Mouse (Mus musculus) lung, postnatal 0 days (tissue): Measurements from ENCODE around the gene Fbln1. TPM values are rescaled to one million over a fixed set of nuclear protein-coding genes. Genes with fewer than 3 reads are reported as not detected.
A peak's percentile ranks its signal among the peaks of the same experiment; 100 is the strongest.

ENCODE experiments used
- ATAC-seq: fragments of 200-750 bp; cut with Nextera tagmentation; 2 replicates; pipeline ENCODE4 v1.8.0; 2017; ENCODE audit warnings: moderate library complexity
- DNase-seq: peaks from one replicate; pipeline ENCODE4 v3.0.0-alpha.2; 2016; ENCODE audit warnings: low spot score
- H3K27ac ChIP-seq: fragments of 300-500 bp; sonication (generic); 2 replicates; pipeline ENCODE4 v1.5.1; 2014; ENCODE audit warnings: antibody characterized with exemption, mild to moderate bottlenecking, low read length, mixed read lengths
- H3K27me3 ChIP-seq: fragments of 300-500 bp; sonication (generic); replicated peaks from 2 replicates; pipeline ENCODE4 v1.6.1; 2014; ENCODE audit warnings: low read length, mixed read lengths; ENCODE audit not compliant: insufficient read depth
- H3K36me3 ChIP-seq: fragments of 300-500 bp; sonication (generic); 2 replicates; pipeline ENCODE4 v1.6.1; 2014; ENCODE audit warnings: low read length, mixed read lengths; ENCODE audit not compliant: insufficient read depth
- H3K4me1 ChIP-seq: fragments of 300-500 bp; sonication (generic); 2 replicates; pipeline ENCODE4 v1.6.1; 2014; ENCODE audit warnings: antibody characterized with exemption, low read depth, low read length, mixed read lengths; ENCODE audit not compliant: insufficient read depth
- H3K4me2 ChIP-seq: fragments of 300-500 bp; sonication (generic); replicated peaks from 2 replicates; pipeline ENCODE4 v1.6.1; 2014; ENCODE audit warnings: low read depth, mild to moderate bottlenecking, low read length, moderate library complexity, mixed read lengths
- H3K4me3 ChIP-seq: fragments of 300-500 bp; sonication (generic); 2 replicates; pipeline ENCODE4 v1.5.1; 2014; ENCODE audit warnings: low read depth, low read length
- H3K9ac ChIP-seq: fragments of 300-500 bp; sonication (generic); replicated peaks from 2 replicates; pipeline ENCODE4 v1.6.1; 2014; ENCODE audit warnings: low read depth, mild to moderate bottlenecking
- H3K9me3 ChIP-seq: fragments of 300-500 bp; sonication (generic); 2 replicates; pipeline ENCODE4 v1.6.1; 2016; ENCODE audit warnings: low read length, mixed read lengths
- CTCF ChIP-seq: IDR thresholded peaks from 2 replicates; pipeline ENCODE4 v1.5.1; 2016; ENCODE audit warnings: antibody characterized with exemption, mild to moderate bottlenecking
- EP300 ChIP-seq: IDR thresholded peaks from 2 replicates; pipeline ENCODE4 v1.6.1; 2016; ENCODE audit warnings: antibody characterized with exemption, mild to moderate bottlenecking, control low read depth
- WGBS: fragments of 180-500 bp; shearing (Covaris S2); extraction: QIAGEN DNeasy Blood & Tissue Kit; methylation state at CpG from one replicate; pipeline ENCODE4 v1.1.7; 2014; 5-methylcytosine and 5-hydroxymethylcytosine counted together
- polyA plus RNA-seq: library from polyadenylated mRNA; unstranded; fragments of >200 nt; fragmentation: Nextera tagmentation; extraction: Ambion mirVana; gene quantifications from 2 replicates; pipeline ENCODE4 v1.2.1, GENCODE M21; 2015

Fbln1 gene
- polyA plus RNA-seq, 1 experiment from 2014 or later: 45.7 TPM

GRCm38 (mm10) chr15:85232256-85232535, 26.4 kb downstream of the Fbln1 start:
- Histone ChIP-seq H3K9ac (no peak overlapping the region), H3K4me1 (no peaks in the 10 kb centered on the region), H3K4me3 (no peak overlapping the region), H3K4me2 (no peak overlapping the region), H3K36me3 (no peaks in the 10 kb centered on the region), H3K9me3 (no peaks in the 10 kb centered on the region), H3K27ac (0 out of 2 replicates have a peak overlapping the region, but pooled peaks have one; percentile 9), H3K27me3 (no peaks in the 10 kb centered on the region)
- DNase-seq (peak; percentile 91), ATAC-seq (peak; percentile 70)
- TF ChIP-seq CTCF (no peak), EP300 (peak; percentile 52)
- 46% methylated on average over 4 of the region's 4 CpGs for WGBS

- no peak for TF ChIP-seq EP300
- TF ChIP-seq CTCF: no peak
- DNase-seq (no peak), ATAC-seq (peak; percentile 6; the same call in 1 of the 2 replicates)
- H3K27me3 ChIP-seq: no peaks in the 10 kb centered on the region
- WGBS: 88% methylated on average over 25 of the region's 25 CpGs
- no peak overlapping the region for H3K9ac ChIP-seq
- no peaks in the 10 kb centered on the region for H3K9me3 ChIP-seq
- no peak overlapping the region for H3K4me3 ChIP-seq
- no peak overlapping the region for H3K4me2 ChIP-seq
- H3K36me3 ChIP-seq: no peaks in the 10 kb centered on the region
- no peaks in the 10 kb centered on the region for H3K4me1 ChIP-seq
- 0 out of 2 replicates have a peak overlapping the region, but pooled peaks have one; percentile 9 for H3K27ac ChIP-seq
These were observed 26.9 kb downstream of the Fbln1 start for GRCm38 (mm10) chr15:85232543-85233250.

GRCm38 (mm10) chr15:85233251-85233611, 27.5 kb downstream of the Fbln1 start:
- Histone ChIP-seq H3K9me3 (no peaks in the 10 kb centered on the region), H3K4me3 (no peak overlapping the region), H3K27me3 (no peaks in the 10 kb centered on the region), H3K9ac (no peak overlapping the region), H3K4me1 (no peaks in the 10 kb centered on the region), H3K4me2 (no peak overlapping the region), H3K27ac (no peak overlapping the region), H3K36me3 (no peaks in the 10 kb centered on the region)
- DNase-seq (no peak), ATAC-seq (no peak)
- TF ChIP-seq CTCF (no peak), EP300 (no peak)
- 71% methylated on average over 4 of the region's 4 CpGs for WGBS

GRCm38 (mm10) chr15:85233690-85234089, 27.9 kb downstream of the Fbln1 start:
- Histone ChIP-seq H3K4me1 (no peaks in the 10 kb centered on the region), H3K4me3 (no peak overlapping the region), H3K9ac (no peak overlapping the region), H3K9me3 (no peaks in the 10 kb centered on the region), H3K27ac (no peak overlapping the region), H3K4me2 (no peak overlapping the region), H3K36me3 (peaks cover 3% of the 10 kb centered on the region; the same call in 1 of the 2 replicates), H3K27me3 (no peaks in the 10 kb centered on the region)
- TF ChIP-seq EP300 (no peak), CTCF (no peak)
- ATAC-seq: no peak
- DNase-seq: no peak
- 90% methylated on average over 4 of the region's 4 CpGs for WGBS

GRCm38 (mm10) chr15:85238821-85239745, 33.3 kb downstream of the Fbln1 start:
- Histone ChIP-seq H3K9me3 (no peaks in the 10 kb centered on the region), H3K27ac (no peak overlapping the region), H3K9ac (no peak overlapping the region), H3K4me2 (no peak overlapping the region), H3K27me3 (no peaks in the 10 kb centered on the region), H3K36me3 (peaks cover 3% of the 10 kb centered on the region; the same call in 1 of the 2 replicates), H3K4me1 (no peaks in the 10 kb centered on the region), H3K4me3 (no peak overlapping the region)
- WGBS: 89% methylated on average over 22 of the region's 22 CpGs
- DNase-seq (no peak), ATAC-seq (peak; percentile 19; the same call in 1 of the 2 replicates)
- TF ChIP-seq EP300 (no peak), CTCF (no peak)

GRCm38 (mm10) chr15:85240086-85240485, 34.3 kb downstream of the Fbln1 start:
- no peak overlapping the region for H3K4me2 ChIP-seq
- WGBS: 94% methylated on average over 4 of the region's 4 CpGs
- H3K4me3 ChIP-seq: no peak overlapping the region
- H3K9me3 ChIP-seq: no peaks in the 10 kb centered on the region
- H3K36me3 ChIP-seq: peaks cover 3% of the 10 kb centered on the region; the same call in 1 of the 2 replicates
- no peak for ATAC-seq
- TF ChIP-seq EP300: no peak
- no peak for TF ChIP-seq CTCF
- no peak overlapping the region for H3K9ac ChIP-seq
- H3K4me1 ChIP-seq: no peaks in the 10 kb centered on the region
- no peak overlapping the region for H3K27ac ChIP-seq
- no peaks in the 10 kb centered on the region for H3K27me3 ChIP-seq
- DNase-seq: no peak
